Mouse (Mus musculus) cerebellum, adult 18-20 months (tissue): ENCODE results near the gene Nebl.

ENCODE experiments used
- DNase-seq, 2 experiments: peaks; one replicate each; pipeline ENCODE4 v3.0.0; 2021

The Nebl gene

GRCm38 (mm10) chr2:17705964-17706363, 25.3 kb downstream of the Nebl start:
- DNase-seq = no peak

GRCm38 (mm10) chr2:17705426-17705825, 25.8 kb downstream of the Nebl start:
- no peak for DNase-seq

- DNase-seq = no peak
Observed at GRCm38 (mm10) chr2:17703170-17703512, 28.1 kb downstream of the Nebl start.

- DNase-seq = no peak
Observed at GRCm38 (mm10) chr2:17702481-17703169, 28.6 kb downstream of the Nebl start.

- DNase-seq = no peak
Observed at GRCm38 (mm10) chr2:17698161-17699087, 32.8 kb downstream of the Nebl start.

GRCm38 (mm10) chr2:17692926-17693325, 38.3 kb downstream of the Nebl start:
- DNase-seq = no peak

GRCm38 (mm10) chr2:17690264-17690663, 41.0 kb downstream of the Nebl start:
- no peak for DNase-seq

GRCm38 (mm10) chr2:17687141-17687540, 44.1 kb downstream of the Nebl start:
- DNase-seq = no peak

- DNase-seq = peak; percentile 84 to 91
Observed at GRCm38 (mm10) chr2:17683326-17684040, 47.8 kb downstream of the Nebl start.

GRCm38 (mm10) chr2:17672156-17672555, 59.1 kb downstream of the Nebl start:
- no peak for DNase-seq

GRCm38 (mm10) chr2:17671566-17671965, 59.7 kb downstream of the Nebl start:
- DNase-seq = no peak

- no peak for DNase-seq
Observed at GRCm38 (mm10) chr2:17669953-17670352, 61.3 kb downstream of the Nebl start.

- no peak for DNase-seq
Observed at GRCm38 (mm10) chr2:17669000-17669399, 62.3 kb downstream of the Nebl start.

GRCm38 (mm10) chr2:17658176-17658575, 73.1 kb downstream of the Nebl start:
- DNase-seq = no peak

GRCm38 (mm10) chr2:17650147-17650834, 81.0 kb downstream of the Nebl start:
- DNase-seq = peak; percentile 64 to 66

GRCm38 (mm10) chr2:17649728-17650127, 81.5 kb downstream of the Nebl start:
- no peak for DNase-seq

GRCm38 (mm10) chr2:17644282-17645262, 86.7 kb downstream of the Nebl start:
- DNase-seq = peak; percentile 62 to 69

- DNase-seq = no peak
Observed at GRCm38 (mm10) chr2:17643869-17644268, 87.4 kb downstream of the Nebl start.

GRCm38 (mm10) chr2:17642770-17643169, 88.5 kb downstream of the Nebl start:
- DNase-seq = no peak

GRCm38 (mm10) chr2:17640861-17641260, 90.4 kb downstream of the Nebl start:
- no peak for DNase-seq

GRCm38 (mm10) chr2:17638631-17639030, 92.6 kb downstream of the Nebl start:
- peak in 1 of 2 experiments; percentile 10 for DNase-seq

- DNase-seq = no peak
Observed at GRCm38 (mm10) chr2:17623931-17624330, 107.3 kb downstream of the Nebl start.
